Mouse (Mus musculus) large intestine, adult 2 months (tissue): Measurements from ENCODE around the gene Uap1. TPM values are rescaled to one million over a fixed set of nuclear protein-coding genes. Genes with fewer than 3 reads are reported as not detected.
"Not testable (repeated sequence)": the region's sequence is repeated elsewhere in the genome, so short reads cannot be mapped to it uniquely, and the experiment has no call there.

ENCODE experiments used
- DNase-seq: peaks from one replicate; pipeline ENCODE4 v3.0.0-alpha.2; 2012; ENCODE audit warnings: low read depth, low spot score
- WGBS: fragments of 180-500 bp; shearing (Covaris S2); methylation state at CpG from one replicate; pipeline ENCODE4 v1.1.7; 2018; 5-methylcytosine and 5-hydroxymethylcytosine counted together
- polyA plus RNA-seq: library from polyadenylated mRNA; depleted of rRNA; stranded (reverse); fragments of >200 nt; gene quantifications from 2 replicates; pipeline ENCODE4 v1.2.3, GENCODE M21; 2012; rRNA removed

Gene Uap1
- polyA plus RNA-seq, 1 experiment, result 35.8 TPM

DNA sequence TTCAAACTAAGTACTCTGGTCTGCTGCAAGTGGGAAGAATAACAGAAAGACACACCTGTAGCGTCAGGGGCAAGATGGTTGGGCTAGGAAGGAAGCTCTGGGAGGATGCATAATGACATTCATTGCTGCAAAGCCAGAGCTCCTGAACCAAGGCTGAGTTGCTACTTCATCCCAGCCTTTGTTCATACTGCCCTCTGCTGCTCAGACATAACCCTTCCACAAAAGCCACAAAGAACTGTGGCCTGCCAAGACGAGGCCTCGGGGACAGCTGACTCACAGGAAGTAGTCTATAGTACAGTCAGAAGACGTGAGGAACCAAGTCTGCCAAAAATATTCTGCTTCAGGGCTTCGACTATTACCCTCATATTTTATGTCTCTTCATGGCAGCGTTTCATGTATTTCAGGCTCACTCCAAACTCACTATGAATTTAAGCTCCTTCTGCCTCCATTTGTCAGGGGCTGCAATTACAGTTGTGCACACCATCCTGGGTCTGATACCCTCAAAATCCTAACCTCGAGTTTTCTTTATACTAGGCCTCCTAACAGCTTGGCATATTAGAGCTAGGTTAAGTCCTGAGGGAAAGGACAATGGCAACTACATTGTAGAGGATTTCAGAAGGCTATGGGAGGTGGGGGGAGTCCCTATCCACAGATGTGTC, 38.3 kb downstream of the Uap1 start:
- 9% methylated on average over 7 of the region's 7 CpGs for WGBS

DNA sequence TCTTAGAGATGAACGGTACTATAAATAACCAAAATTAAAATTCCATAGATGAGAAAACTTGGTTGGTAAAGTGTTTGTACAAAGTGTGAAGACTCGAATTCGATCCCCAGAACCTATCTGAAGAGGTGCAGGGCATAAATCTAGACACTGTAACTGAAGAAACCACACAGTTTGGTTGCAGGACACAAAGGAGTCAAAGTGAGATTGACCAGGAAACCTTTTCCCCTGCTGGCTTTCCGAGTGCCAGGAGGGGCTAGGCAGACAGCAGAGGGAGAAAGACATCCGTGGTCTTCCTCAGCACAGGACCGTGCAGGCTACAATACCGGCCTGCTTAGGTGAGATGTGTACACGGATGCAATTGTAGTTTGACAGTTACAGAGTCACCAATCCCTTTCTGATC, 40.5 kb downstream of the Uap1 start:
- DNase-seq, result no peak
- WGBS, result 79% methylated on average over 8 of the region's 8 CpGs

More for the DNA sequence above, 38.3 kb downstream of the Uap1 start:
- DNase-seq, result peak; percentile 24

DNA sequence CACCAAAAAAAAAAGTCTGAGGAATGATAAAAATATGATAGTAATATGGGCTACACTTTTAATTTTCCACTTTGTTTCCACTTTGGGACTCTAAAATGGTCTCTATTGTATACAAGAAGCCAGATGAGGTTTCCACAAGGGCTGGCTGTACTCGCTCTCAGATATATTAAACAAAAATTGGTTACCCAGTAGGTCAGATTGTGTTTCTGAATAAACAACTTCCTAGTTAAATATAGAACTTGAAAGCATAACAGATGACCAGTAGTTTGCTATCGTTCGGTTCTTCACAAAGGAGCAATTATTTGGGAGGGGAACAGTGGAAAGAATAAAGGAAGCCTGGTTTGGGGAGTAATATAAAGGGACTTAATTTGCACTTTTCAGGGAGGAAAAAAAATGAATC, 43.8 kb downstream of the Uap1 start:
- WGBS, result 42% methylated on average over 3 of the region's 3 CpGs
- DNase-seq, result no peak

DNA sequence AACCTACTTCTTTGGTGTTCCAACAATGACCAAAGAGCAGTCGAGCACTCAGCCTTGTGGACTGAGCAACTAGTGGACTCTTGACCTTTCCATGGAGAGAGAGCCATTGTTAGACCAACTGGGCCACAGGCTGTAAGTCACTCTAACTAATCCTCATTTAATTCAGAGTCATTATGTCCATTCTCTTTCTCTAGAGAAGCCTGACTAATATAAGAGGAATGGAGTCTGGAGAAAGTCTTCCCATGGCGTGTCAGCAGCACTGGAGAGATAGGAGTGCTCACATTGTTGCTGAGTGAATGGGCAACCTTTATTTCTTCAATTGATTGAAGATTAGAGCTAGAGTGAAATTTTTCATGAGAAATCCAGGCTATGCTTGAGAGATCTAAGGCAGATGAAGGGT, 50.1 kb downstream of the Uap1 start:
- 72% methylated on average over 2 of the region's 2 CpGs for WGBS

DNA sequence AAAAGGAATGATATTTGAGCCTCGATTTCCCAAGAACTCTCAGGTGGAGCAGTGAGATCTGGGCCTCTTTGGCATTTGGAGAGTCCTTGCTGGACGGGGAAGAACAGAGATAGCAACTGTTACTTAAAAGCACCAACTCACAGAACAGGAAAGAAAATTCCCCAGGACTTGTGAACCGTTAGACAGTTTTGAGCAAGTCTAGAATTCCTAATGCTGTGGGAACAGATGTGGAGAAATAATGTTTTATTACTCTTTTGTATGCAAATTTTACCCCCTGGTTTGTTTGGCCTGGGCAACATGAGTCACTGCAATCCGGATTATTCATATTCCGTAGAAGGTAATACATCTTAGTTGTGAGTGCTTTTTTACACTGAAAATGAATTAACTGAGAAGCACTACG, 61.1 kb downstream of the Uap1 start:
- DNase-seq, result no peak
- WGBS, result 78% methylated on average over 6 of the region's 6 CpGs

More for the DNA sequence above, 50.1 kb downstream of the Uap1 start:
- DNase-seq, result no peak

DNA sequence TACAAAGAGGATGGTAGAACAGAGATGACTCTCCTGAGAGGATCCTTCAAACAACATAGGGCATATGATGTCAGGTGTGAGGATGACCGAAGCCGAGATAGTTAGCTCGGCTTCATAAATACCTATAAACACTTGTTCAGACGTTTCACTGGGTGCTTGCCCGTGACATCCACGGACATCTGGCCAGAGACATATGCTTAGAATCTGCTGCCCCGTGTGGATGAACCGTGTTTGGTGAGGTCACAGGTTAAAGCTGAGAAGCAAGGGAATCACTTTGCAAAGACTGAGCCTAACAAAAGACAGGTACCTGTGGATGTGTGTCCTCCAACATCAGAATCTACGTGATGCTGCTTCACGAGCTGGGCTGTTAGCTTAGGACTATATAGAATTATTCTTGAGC, 62.5 kb downstream of the Uap1 start:
- 83% methylated on average over 10 of the region's 10 CpGs for whole genome bisulfite sequencing
- no peak for DNase-seq

DNA sequence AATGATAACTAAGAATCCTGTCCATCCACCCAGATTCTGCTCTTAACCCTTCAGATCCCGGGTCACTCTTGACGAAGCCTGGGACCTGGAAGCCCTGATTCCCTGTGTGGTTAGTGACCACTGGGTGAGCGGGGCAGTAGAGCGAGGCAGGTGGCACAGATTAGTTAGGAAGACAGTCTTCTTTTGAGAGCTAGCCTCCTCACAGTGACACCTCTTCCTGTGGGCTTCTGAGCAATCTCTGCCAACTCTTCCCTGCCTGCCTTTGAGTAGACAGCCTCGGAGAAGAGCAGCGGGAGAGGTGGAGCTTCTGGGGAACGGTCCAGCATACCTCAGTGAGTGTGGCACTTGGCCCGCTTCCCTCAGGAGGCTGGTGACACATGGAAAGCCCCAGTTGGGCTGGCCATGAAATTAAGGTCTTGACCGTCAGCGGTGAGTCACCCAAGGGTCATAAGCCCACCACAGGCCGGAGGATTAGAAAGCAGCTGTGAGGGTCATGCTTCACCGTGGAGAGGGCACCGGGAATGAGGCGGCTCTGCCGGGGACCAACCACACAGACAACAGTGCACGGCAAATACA, 63.0 kb downstream of the Uap1 start:
- 72% methylated on average over 16 of the region's 16 CpGs for WGBS
- no peak for DNase-seq

DNA sequence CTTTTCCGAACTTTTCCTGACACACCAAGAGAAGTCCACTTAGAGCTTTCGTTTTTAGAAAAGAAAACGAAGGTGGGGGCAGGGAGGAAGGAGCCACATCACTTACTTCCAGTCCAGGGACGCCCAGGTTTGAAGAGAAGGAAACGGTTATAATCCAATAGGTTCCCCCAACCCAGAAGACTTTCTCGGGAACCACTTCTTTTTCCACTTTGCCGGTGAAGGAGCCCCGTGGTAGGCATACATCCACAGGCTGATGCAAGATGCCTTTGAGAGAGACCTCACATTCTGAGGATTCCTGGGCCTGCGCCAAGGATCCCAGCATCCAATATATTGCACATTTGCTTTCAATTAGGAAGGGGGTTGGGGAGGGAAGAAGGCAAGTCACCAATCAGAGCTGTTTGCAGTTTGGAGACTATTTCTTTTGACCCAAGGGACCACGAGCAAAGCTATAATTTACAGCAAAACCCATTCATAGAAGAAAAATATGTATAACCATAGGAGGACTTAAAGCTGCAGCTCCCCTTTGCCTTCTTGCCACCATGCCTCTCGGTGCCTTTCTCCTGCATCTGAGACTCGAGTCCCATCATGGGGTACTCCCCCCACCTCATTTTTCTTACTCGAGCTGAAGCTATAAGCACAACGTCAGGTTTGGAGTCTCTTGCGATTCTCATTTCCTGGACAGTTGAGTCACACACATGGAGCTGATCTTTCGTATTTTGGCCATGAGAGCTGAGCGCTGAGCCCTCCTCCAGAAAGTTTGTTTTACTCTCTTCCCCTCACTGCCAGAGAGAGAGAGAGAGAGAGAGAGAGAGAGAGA, 64.0 kb downstream of the Uap1 start, which contains the start of gene Ddr2:
Gene Ddr2 (minus strand): TSS at position 247 of the 817 bp plus-strand sequence.
- no peak for DNase-seq
- 59% methylated on average over 17 of the region's 17 CpGs for WGBS

DNA sequence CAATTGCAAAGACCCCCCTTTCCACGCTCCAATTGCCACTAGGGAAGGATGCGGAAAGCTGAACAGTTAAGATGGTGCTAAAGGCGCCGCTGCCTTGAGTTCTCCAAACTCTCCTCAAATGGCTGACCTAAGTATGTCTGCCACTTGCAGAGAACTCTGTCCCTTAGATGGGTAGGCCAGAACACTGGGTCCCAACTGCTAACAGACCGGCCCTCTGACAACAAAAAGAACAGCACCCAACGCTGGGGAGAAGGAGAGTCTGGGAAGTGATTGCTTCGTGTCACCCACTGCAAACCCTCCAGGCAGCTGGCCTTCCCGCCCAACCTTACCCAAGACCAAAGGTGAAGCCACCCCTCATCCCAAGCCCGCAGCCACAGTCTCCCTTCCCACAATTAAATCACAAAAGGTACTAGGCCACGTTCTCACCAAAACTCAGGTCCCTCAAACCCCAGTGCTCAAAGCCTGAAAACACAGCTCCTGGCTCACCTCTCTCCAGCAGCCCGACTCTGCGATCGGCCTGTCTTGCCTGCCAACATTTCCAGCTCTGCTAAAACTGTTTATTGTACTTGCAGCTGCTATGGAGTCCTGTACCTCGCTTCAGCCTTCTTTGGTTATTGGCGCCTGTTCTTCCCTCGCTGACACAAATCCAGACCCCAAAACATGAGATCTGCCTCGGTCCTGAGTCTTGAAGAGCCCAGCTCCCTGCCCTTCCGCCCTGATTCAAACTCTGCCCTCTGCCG, 64.8 kb downstream of the Uap1 start:
- WGBS, result 61% methylated on average over 19 of the region's 19 CpGs
- no peak for DNase-seq

DNA sequence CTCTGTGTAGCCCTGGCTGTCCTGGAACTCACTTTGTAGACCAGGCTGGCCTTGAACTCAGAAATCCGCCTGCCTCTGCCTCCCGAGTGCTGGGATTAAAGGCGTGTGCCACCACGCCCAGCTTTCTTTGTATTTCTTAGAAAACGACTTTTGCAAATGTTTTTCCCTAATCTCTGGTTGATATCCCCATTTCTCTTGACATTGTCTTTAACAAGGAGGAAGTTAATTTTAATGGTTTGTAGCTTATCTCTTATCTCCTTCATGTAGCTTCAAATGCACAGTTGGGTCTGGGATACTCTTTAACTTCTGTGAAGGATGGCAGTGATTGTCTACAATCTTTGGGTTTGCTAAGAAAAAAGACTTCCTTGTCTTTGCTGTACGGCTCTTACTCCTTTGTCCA, 71.9 kb downstream of the Uap1 start:
- 75% methylated on average over 6 of the region's 6 CpGs for WGBS
- DNase-seq, result not testable (repeated sequence)

Other genes with a start within 250 kb of the Uap1 start
- gene Ccdc190, start 246.3 kb downstream of the Uap1 start, polyA plus RNA-seq, result 0.95 and 1.7 TPM in 2 replicates
- 8.5 and 11.6 TPM in 2 replicates for gene Hsd17b7, start 205.7 kb downstream of the Uap1 start, polyA plus RNA-seq
- 4.7 and 10.5 TPM in 2 replicates for gene Ddr2, start 64.2 kb downstream of the Uap1 start, polyA plus RNA-seq
- gene Uhmk1, start 40.4 kb upstream of the Uap1 start, polyA plus RNA-seq, result 7.7 and 10.5 TPM in 2 replicates
- not detected in 2 replicates for gene Sh2d1b2, start 57.8 kb upstream of the Uap1 start, polyA plus RNA-seq
- gene Sh2d1b1, start 102.4 kb upstream of the Uap1 start, polyA plus RNA-seq, result 0.73 and 0.85 TPM in 2 replicates
- gene Gm7694, start 131.4 kb upstream of the Uap1 start, polyA plus RNA-seq, result 10.6 and 16.0 TPM in 2 replicates
- gene Spata46, start 133.8 kb upstream of the Uap1 start, polyA plus RNA-seq, result not detected in 2 replicates